Mouse (Mus musculus) embryonic facial prominence, embryonic 14.5 days (tissue): ENCODE measurements around the gene B830017H08Rik. TPM values are rescaled to one million over a fixed set of nuclear protein-coding genes. Genes with fewer than 3 reads are reported as not detected.
A peak's percentile ranks its signal among the peaks of the same experiment; 100 is the strongest.

Experiments used
- ATAC-seq: fragments of 200-750 bp; cut with Nextera tagmentation; 2 replicates; pipeline ENCODE4 v1.8.0; 2017; ENCODE audit warnings: low read depth, moderate number of reproducible peaks, moderate TSS enrichment
- DNase-seq: peaks from one replicate; pipeline ENCODE4 v3.0.0-alpha.2; 2015; ENCODE audit warnings: low spot score
- H3K27ac ChIP-seq: fragments of 300-500 bp; sonication (generic); replicated peaks from 2 replicates; pipeline ENCODE4 v1.5.1; 2014; ENCODE audit warnings: low read depth, mild to moderate bottlenecking, low read length, moderate library complexity
- H3K27me3 ChIP-seq: fragments of 300-500 bp; sonication (generic); replicated peaks from 2 replicates; pipeline ENCODE4 v1.6.1; 2014; ENCODE audit warnings: low read length; ENCODE audit not compliant: control insufficient read depth, insufficient read depth
- H3K36me3 ChIP-seq: fragments of 300-500 bp; sonication (generic); 2 replicates; pipeline ENCODE4 v1.6.1; 2014; ENCODE audit warnings: low read length, mixed read lengths; ENCODE audit not compliant: control insufficient read depth, insufficient read depth
- H3K4me1 ChIP-seq: fragments of 300-500 bp; sonication (generic); 2 replicates; pipeline ENCODE4 v1.6.1; 2014; ENCODE audit warnings: antibody characterized with exemption, low read length; ENCODE audit not compliant: control insufficient read depth, insufficient read depth
- H3K4me2 ChIP-seq: fragments of 300-500 bp; sonication (generic); 2 replicates; pipeline ENCODE4 v1.6.1; 2014; ENCODE audit warnings: low read depth, mild to moderate bottlenecking, low read length, moderate library complexity, mixed read lengths
- H3K4me3 ChIP-seq: fragments of 300-500 bp; sonication (generic); 2 replicates; pipeline ENCODE4 v1.5.1; 2014; ENCODE audit warnings: low read depth, mild to moderate bottlenecking, low read length
- H3K9ac ChIP-seq: fragments of 300-500 bp; sonication (generic); 2 replicates; pipeline ENCODE4 v1.6.1; 2014; ENCODE audit warnings: low read depth, mild to moderate bottlenecking, low read length, moderate library complexity, mixed read lengths
- H3K9me3 ChIP-seq: fragments of 300-500 bp; sonication (generic); 2 replicates; pipeline ENCODE4 v1.6.1; 2016; ENCODE audit warnings: low read length; ENCODE audit not compliant: control insufficient read depth
- WGBS: fragments of 180-500 bp; shearing (Covaris S2); extraction: QIAGEN DNeasy Blood & Tissue Kit; methylation state at CpG from one replicate; pipeline ENCODE4 v1.1.7; 2014; 5-methylcytosine and 5-hydroxymethylcytosine counted together
- polyA plus RNA-seq: library from polyadenylated mRNA; unstranded; fragments of >200 nt; fragmentation: Nextera tagmentation; extraction: Ambion mirVana; gene quantifications from 2 replicates; pipeline ENCODE4 v1.2.1, GENCODE M21; 2014

Gene B830017H08Rik
- polyA plus RNA-seq, 1 experiment from 2014 or later, result 0.46 TPM

- H3K4me2 ChIP-seq, result no peak overlapping the region
- 94% methylated on average over 5 of the region's 5 CpGs for WGBS
- H3K9ac ChIP-seq, result no peak overlapping the region
- peaks cover 92% of the 10 kb centered on the region for H3K36me3 ChIP-seq
- H3K4me1 ChIP-seq, result no peaks in the 10 kb centered on the region
- no peak for DNase-seq
- H3K27me3 ChIP-seq, result no peaks in the 10 kb centered on the region
- H3K27ac ChIP-seq, result no peak overlapping the region
- no peak overlapping the region for H3K4me3 ChIP-seq
- no peak for ATAC-seq
- H3K9me3 ChIP-seq, result no peaks in the 10 kb centered on the region
Observed at GRCm38 (mm10) chr16:17851331-17851730, 18.4 kb downstream of the B830017H08Rik start.

- H3K4me1 ChIP-seq, result no peaks in the 10 kb centered on the region
- H3K9me3 ChIP-seq, result no peaks in the 10 kb centered on the region
- ATAC-seq (no peak), DNase-seq (no peak)
- WGBS, result 87% methylated on average over 1 of the region's 1 CpGs
- no peak overlapping the region for H3K27ac ChIP-seq
- no peaks in the 10 kb centered on the region for H3K27me3 ChIP-seq
- H3K36me3 ChIP-seq, result peaks cover 93% of the 10 kb centered on the region
- H3K4me2 ChIP-seq, result no peak overlapping the region
- no peak overlapping the region for H3K4me3 ChIP-seq
- no peak overlapping the region for H3K9ac ChIP-seq
Observed at GRCm38 (mm10) chr16:17851860-17852259, 18.9 kb downstream of the B830017H08Rik start.

GRCm38 (mm10) chr16:17853263-17853662, 20.3 kb downstream of the B830017H08Rik start:
- ATAC-seq (no peak), DNase-seq (no peak)
- Histone ChIP-seq H3K27me3 (no peaks in the 10 kb centered on the region), H3K4me2 (no peak overlapping the region), H3K36me3 (peaks cover 94% of the 10 kb centered on the region), H3K27ac (no peak overlapping the region), H3K9me3 (no peaks in the 10 kb centered on the region), H3K4me1 (no peaks in the 10 kb centered on the region), H3K4me3 (no peak overlapping the region), H3K9ac (no peak overlapping the region)
- WGBS, result 79% methylated on average over 2 of the region's 2 CpGs

- 90% methylated on average over 7 of the region's 7 CpGs for WGBS
- H3K4me2 ChIP-seq, result no peak overlapping the region
- no peaks in the 10 kb centered on the region for H3K9me3 ChIP-seq
- H3K4me3 ChIP-seq, result no peak overlapping the region
- DNase-seq, result no peak
- no peaks in the 10 kb centered on the region for H3K27me3 ChIP-seq
- H3K27ac ChIP-seq, result no peak overlapping the region
- no peak overlapping the region for H3K9ac ChIP-seq
- peaks cover 79% of the 10 kb centered on the region for H3K36me3 ChIP-seq
- ATAC-seq, result no peak
- no peaks in the 10 kb centered on the region for H3K4me1 ChIP-seq
Observed at GRCm38 (mm10) chr16:17857157-17857556, 24.2 kb downstream of the B830017H08Rik start.

- Histone ChIP-seq H3K27ac (no peak overlapping the region), H3K4me3 (no peak overlapping the region), H3K9me3 (no peaks in the 10 kb centered on the region), H3K27me3 (no peaks in the 10 kb centered on the region), H3K9ac (no peak overlapping the region), H3K4me2 (no peak overlapping the region), H3K4me1 (no peaks in the 10 kb centered on the region), H3K36me3 (peaks cover 65% of the 10 kb centered on the region)
- ATAC-seq (peak; percentile 81), DNase-seq (peak; percentile 14)
Observed at GRCm38 (mm10) chr16:17858592-17858991, 25.7 kb downstream of the B830017H08Rik start.

GRCm38 (mm10) chr16:17865293-17865692, 32.4 kb downstream of the B830017H08Rik start:
- no peaks in the 10 kb centered on the region for H3K9me3 ChIP-seq
- no peak for DNase-seq
- WGBS, result 90% methylated on average over 2 of the region's 2 CpGs
- H3K4me1 ChIP-seq, result no peaks in the 10 kb centered on the region
- no peak overlapping the region for H3K9ac ChIP-seq
- H3K36me3 ChIP-seq, result peaks cover 37% of the 10 kb centered on the region
- H3K27me3 ChIP-seq, result no peaks in the 10 kb centered on the region
- H3K27ac ChIP-seq, result no peak overlapping the region
- no peak overlapping the region for H3K4me2 ChIP-seq
- H3K4me3 ChIP-seq, result no peak overlapping the region
- no peak for ATAC-seq

GRCm38 (mm10) chr16:17865770-17866169, 32.8 kb downstream of the B830017H08Rik start:
- Histone ChIP-seq H3K9ac (no peak overlapping the region), H3K4me2 (no peak overlapping the region), H3K4me1 (no peaks in the 10 kb centered on the region), H3K4me3 (no peak overlapping the region), H3K27me3 (no peaks in the 10 kb centered on the region), H3K36me3 (peaks cover 41% of the 10 kb centered on the region), H3K9me3 (no peaks in the 10 kb centered on the region), H3K27ac (no peak overlapping the region)
- WGBS, result 80% methylated on average over 6 of the region's 6 CpGs
- DNase-seq (peak; percentile 47), ATAC-seq (peak; percentile 44)

GRCm38 (mm10) chr16:17871248-17871647, 38.3 kb downstream of the B830017H08Rik start:
- H3K4me2 ChIP-seq, result no peak overlapping the region
- H3K9ac ChIP-seq, result no peak overlapping the region
- H3K4me1 ChIP-seq, result no peaks in the 10 kb centered on the region
- no peak for ATAC-seq
- WGBS, result 81% methylated on average over 5 of the region's 5 CpGs
- no peak for DNase-seq
- no peaks in the 10 kb centered on the region for H3K9me3 ChIP-seq
- peaks cover 43% of the 10 kb centered on the region for H3K36me3 ChIP-seq
- no peak overlapping the region for H3K4me3 ChIP-seq
- no peak overlapping the region for H3K27ac ChIP-seq
- H3K27me3 ChIP-seq, result no peaks in the 10 kb centered on the region

GRCm38 (mm10) chr16:17872995-17873394, 40.1 kb downstream of the B830017H08Rik start:
- H3K4me2 ChIP-seq, result no peak overlapping the region
- peaks cover 53% of the 10 kb centered on the region for H3K36me3 ChIP-seq
- no peak overlapping the region for H3K27ac ChIP-seq
- H3K4me3 ChIP-seq, result no peak overlapping the region
- no peak overlapping the region for H3K9ac ChIP-seq
- H3K27me3 ChIP-seq, result no peaks in the 10 kb centered on the region
- WGBS, result 57% methylated on average over 4 of the region's 4 CpGs
- H3K4me1 ChIP-seq, result no peaks in the 10 kb centered on the region
- H3K9me3 ChIP-seq, result no peaks in the 10 kb centered on the region
- DNase-seq, result no peak
- no peak for ATAC-seq
